Mouse (Mus musculus) C2C12 (cell line): ENCODE measurements around the gene Klc3.

Experiments used
- CEBPB ChIP-seq: IDR thresholded peaks from one replicate; pipeline ENCODE4 v1.6.1; 2011; ENCODE audit warnings: low read depth, mild to moderate bottlenecking, control low read depth, moderate library complexity
- CTCF ChIP-seq: IDR thresholded peaks from one replicate; pipeline ENCODE4 v1.5.1; 2011; ENCODE audit not compliant: control insufficient read depth, insufficient read depth, insufficient read length

- TF ChIP-seq CTCF (no peak), CEBPB (no peak)
Observed at GRCm38 (mm10) chr7:19383708-19384107, 20.2 kb downstream of the Klc3 start.
